Mouse (Mus musculus) CH12.LX (cell line): ENCODE data around the gene Clip3. TPM values are rescaled to one million over a fixed set of nuclear protein-coding genes. Genes with fewer than 3 reads are reported as not detected.

Experiments
- DNase-seq: peaks from one replicate; pipeline ENCODE4 v3.0.0-alpha.2; 2013; ENCODE audit errors: extremely low read depth
- H3K27ac ChIP-seq: 2 replicates; pipeline ENCODE4 v1.5.1; 2012; ENCODE audit warnings: low read depth, mild to moderate bottlenecking, control low read depth, moderate library complexity; ENCODE audit not compliant: insufficient read depth
- H3K27me3 ChIP-seq: replicated peaks from 2 replicates; pipeline ENCODE3; 2012; ENCODE audit warnings: inconsistent platforms
- H3K36me3 ChIP-seq, 2 experiments: replicated peaks in 1 of 2; 2 replicates each; pipeline versions ENCODE3 to v1.6.1; 2012; ENCODE audit warnings: inconsistent platforms in 1 of 2, low read length in 1 of 2, mild to moderate bottlenecking in 1 of 2, mixed read lengths in 1 of 2, moderate library complexity in 1 of 2; ENCODE audit not compliant: control insufficient read depth in 1 of 2, insufficient read depth in 1 of 2
- H3K4me1 ChIP-seq, 2 experiments: 2 replicates each; pipeline ENCODE4 v1.6.1; 2012; ENCODE audit warnings: inconsistent platforms in 1 of 2, moderate library complexity in 1 of 2; ENCODE audit not compliant: insufficient read depth in 2 of 2, control insufficient read depth in 1 of 2
- H3K4me2 ChIP-seq: 2 replicates; pipeline ENCODE4 v1.6.1; 2012; ENCODE audit warnings: low read depth, mild to moderate bottlenecking, control low read depth; ENCODE audit not compliant: poor library complexity, insufficient read depth, severe bottlenecking
- H3K4me3 ChIP-seq, 3 experiments: fragments of 150-350 bp in 1 of 3; sonication (generic) in 1 of 3; replicated peaks in 1 of 3; 2 replicates each; pipeline versions ENCODE3 to v1.5.1; 2011 to 2012; ENCODE audit warnings: low read depth in 2 of 3, low read length in 2 of 3, mild to moderate bottlenecking in 2 of 3, moderate library complexity in 2 of 3, control low read depth in 1 of 3, improper control_type of control experiment in 1 of 3, inconsistent platforms in 1 of 3, mixed read lengths in 1 of 3; ENCODE audit not compliant: poor library complexity in 1 of 3
- H3K79me2 ChIP-seq: replicated peaks from 2 replicates; pipeline ENCODE4 v1.6.1; 2012; ENCODE audit warnings: mild to moderate bottlenecking, moderate library complexity; ENCODE audit not compliant: control insufficient read depth, poor library complexity, insufficient read depth, severe bottlenecking; ENCODE audit errors: extremely low read depth
- H3K9ac ChIP-seq: 2 replicates; pipeline ENCODE4 v1.6.1; 2012; ENCODE audit warnings: low read depth, mild to moderate bottlenecking, control low read depth, moderate library complexity; ENCODE audit not compliant: insufficient read depth
- H3K9me3 ChIP-seq: replicated peaks from 2 replicates; pipeline ENCODE3; 2012; ENCODE audit warnings: low read length, inconsistent platforms, mixed read lengths
- BHLHE40 ChIP-seq: IDR thresholded peaks from 2 replicates; pipeline ENCODE4 v1.6.1; 2011; ENCODE audit warnings: mild to moderate bottlenecking, low read depth, low read length, improper control_type of control experiment
- CHD1 ChIP-seq: IDR thresholded peaks from 2 replicates; pipeline ENCODE4 v1.6.1; 2012; ENCODE audit warnings: low read depth, low read length, improper control_type of control experiment, inconsistent platforms
- CHD2 ChIP-seq: IDR thresholded peaks from 2 replicates; pipeline ENCODE4 v1.6.1; 2011; ENCODE audit warnings: low read length, improper control_type of control experiment
- ELF1 ChIP-seq: IDR thresholded peaks from 2 replicates; pipeline ENCODE4 v1.6.1; 2014; ENCODE audit warnings: low read depth, mild to moderate bottlenecking, inconsistent platforms, low read length, improper control_type of control experiment
- EP300 ChIP-seq: IDR thresholded peaks from 2 replicates; pipeline ENCODE4 v1.6.1; 2011; ENCODE audit warnings: low read length, improper control_type of control experiment
- GABPA ChIP-seq: IDR thresholded peaks from 2 replicates; pipeline ENCODE4 v1.6.1; 2012; ENCODE audit warnings: low read depth, low read length, improper control_type of control experiment, inconsistent platforms; ENCODE audit not compliant: insufficient replicate concordance
- IRF4 ChIP-seq: IDR thresholded peaks from 2 replicates; pipeline ENCODE4 v1.6.1; 2014; ENCODE audit warnings: low read depth, mild to moderate bottlenecking, inconsistent platforms, low read length, improper control_type of control experiment
- JUN ChIP-seq: IDR thresholded peaks from 2 replicates; pipeline ENCODE4 v1.6.1; 2011; ENCODE audit warnings: low read depth, mild to moderate bottlenecking, low read length, improper control_type of control experiment, moderate library complexity; ENCODE audit not compliant: insufficient read depth
- JUND ChIP-seq: conservative IDR thresholded peaks from 2 replicates; pipeline ENCODE4 v1.6.1; 2011; ENCODE audit warnings: low read depth, low read length, improper control_type of control experiment
- KAT2A ChIP-seq: IDR thresholded peaks from 2 replicates; pipeline ENCODE4 v1.6.1; 2012; ENCODE audit warnings: low read length, improper control_type of control experiment, inconsistent platforms; ENCODE audit not compliant: insufficient replicate concordance
- MAFK ChIP-seq: IDR thresholded peaks from 2 replicates; pipeline ENCODE4 v1.6.1; 2011; ENCODE audit warnings: low read length, improper control_type of control experiment; ENCODE audit not compliant: insufficient replicate concordance
- MAX ChIP-seq: IDR thresholded peaks from 2 replicates; pipeline ENCODE4 v1.6.1; 2011; ENCODE audit warnings: low read length, improper control_type of control experiment
- MAZ ChIP-seq: IDR thresholded peaks from 2 replicates; pipeline ENCODE4 v1.6.1; 2012; ENCODE audit warnings: low read depth, mild to moderate bottlenecking, inconsistent platforms, low read length, improper control_type of control experiment, moderate library complexity
- MEF2A ChIP-seq: IDR thresholded peaks from 2 replicates; pipeline ENCODE4 v1.6.1; 2014; ENCODE audit warnings: low read depth, mild to moderate bottlenecking, inconsistent platforms, low read length, improper control_type of control experiment, borderline replicate concordance
- MYC ChIP-seq: IDR thresholded peaks from 2 replicates; pipeline ENCODE4 v1.6.1; 2011; ENCODE audit warnings: low read depth, mild to moderate bottlenecking, improper control_type of control experiment, low read length
- NRF1 ChIP-seq: IDR thresholded peaks from 2 replicates; pipeline ENCODE4 v1.6.1; 2014; ENCODE audit warnings: low read depth, mild to moderate bottlenecking, inconsistent platforms, low read length, improper control_type of control experiment, moderate library complexity
- RAD21 ChIP-seq: IDR thresholded peaks from 2 replicates; pipeline ENCODE4 v1.6.1; 2011; ENCODE audit warnings: low read depth, mild to moderate bottlenecking, low read length, improper control_type of control experiment, moderate library complexity
- SMC3 ChIP-seq: IDR thresholded peaks from 2 replicates; pipeline ENCODE4 v1.6.1; 2011; ENCODE audit warnings: low read depth, low read length, improper control_type of control experiment
- USF1 ChIP-seq: IDR thresholded peaks from 2 replicates; pipeline ENCODE4 v1.6.1; 2014; ENCODE audit warnings: low read depth, mild to moderate bottlenecking, inconsistent platforms, low read length, improper control_type of control experiment
- ZNF384 ChIP-seq: IDR thresholded peaks from 2 replicates; pipeline ENCODE4 v1.6.1; 2012; ENCODE audit warnings: low read depth, low read length, improper control_type of control experiment, inconsistent platforms
- dilution Hi-C: fragments of 300-500 bp; cut with MboI; formaldehyde crosslinking; loops from 2 replicates; pipeline ENCODE4 v1.14.3; 2020; ENCODE audit warnings: low sequenced_read_pairs; ENCODE audit not compliant: extremely low pct_unique_long_range_greater_than_20kb, extremely low pct_ligation_motif_present
- in situ Hi-C: fragments of 300-500 bp; cut with MboI; formaldehyde crosslinking; loops from 3 replicates; pipeline ENCODE4 v1.14.3; 2019; ENCODE audit warnings: low sequenced_read_pairs, low pct_ligation_motif_present, low pct_unique_long_range_greater_than_20kb, mixed read lengths
- polyA plus RNA-seq: library from polyadenylated mRNA; unstranded; fragments of >175 nt; gene quantifications from 2 replicates; pipeline ENCODE4 v1.2.1, GENCODE M21; 2012; ENCODE audit warnings: low read depth; ENCODE audit not compliant: insufficient read length
- total RNA-seq, 2 experiments: library from RNA; depleted of rRNA; stranded (reverse); fragments of 300-350 nt in 1 of 2; fragments of >200 nt in 1 of 2; gene quantifications; 2 replicates each; pipeline ENCODE4 v1.2.3; 2012 to 2014

The Clip3 gene
- total RNA-seq (2012; rRNA removed) (not detected in 2 replicates), total RNA-seq (2014; rRNA removed) (not detected in 2 replicates), polyA plus RNA-seq (not detected in 2 replicates)

- Histone ChIP-seq H3K27ac (no peak within 1 kb of the TSS), H3K36me3 (no peaks in the 10 kb centered on the region), H3K79me2 (no peaks in the 10 kb centered on the region), H3K9me3 (no peaks in the 10 kb centered on the region), H3K4me3 (no peak within 1 kb of the TSS), H3K4me2 (no peak within 1 kb of the TSS), H3K9ac (no peak within 1 kb of the TSS), H3K27me3 (peaks cover 88% of the 10 kb centered on the region), H3K4me1 (peaks cover 0 to 3% of the 10 kb centered on the region in 2 experiments; a peak in 1 of 4 replicates)
- DNase-seq, result no peak
- in situ Hi-C loops (no loop called here), dilution Hi-C loops (no loop called here)
- no peak for TF ChIP-seq IRF4
- no peak for TF ChIP-seq CHD2
- TF ChIP-seq MEF2A, result no peak
- no peak for TF ChIP-seq JUN
- no peak for TF ChIP-seq NRF1
- no peak for TF ChIP-seq KAT2A
- TF ChIP-seq BHLHE40, result no peak
- TF ChIP-seq SMC3, result no peak
- TF ChIP-seq JUND, result no peak
- no peak for TF ChIP-seq MAX
- no peak for TF ChIP-seq GABPA
- no peak for TF ChIP-seq CHD1
- no peak for TF ChIP-seq MAZ
- TF ChIP-seq USF1, result no peak
- no peak for TF ChIP-seq ZNF384
- no peak for TF ChIP-seq MYC
- no peak for TF ChIP-seq EP300
- TF ChIP-seq RAD21, result no peak
- TF ChIP-seq ELF1, result no peak
- no peak for TF ChIP-seq MAFK
Measured at GRCm38 (mm10) chr7:30291215-30292131, at the start of gene Clip3. Clip3 (plus strand) TSS chr7:30291728.
